Mouse (Mus musculus): ENCODE data around the gene Vmn1r62. TPM values are rescaled to one million over a fixed set of nuclear protein-coding genes. Genes with fewer than 3 reads are reported as not detected.

Vmn1r62 gene
- polyA plus RNA-seq (2014; fragmentation: Illumina TruSeq; extraction: RNeasy Lipid Tissue Mini Kit (QIAGEN cat#74804); ENCODE audit: low read depth, low replicate concordance) = not detected

DNA sequence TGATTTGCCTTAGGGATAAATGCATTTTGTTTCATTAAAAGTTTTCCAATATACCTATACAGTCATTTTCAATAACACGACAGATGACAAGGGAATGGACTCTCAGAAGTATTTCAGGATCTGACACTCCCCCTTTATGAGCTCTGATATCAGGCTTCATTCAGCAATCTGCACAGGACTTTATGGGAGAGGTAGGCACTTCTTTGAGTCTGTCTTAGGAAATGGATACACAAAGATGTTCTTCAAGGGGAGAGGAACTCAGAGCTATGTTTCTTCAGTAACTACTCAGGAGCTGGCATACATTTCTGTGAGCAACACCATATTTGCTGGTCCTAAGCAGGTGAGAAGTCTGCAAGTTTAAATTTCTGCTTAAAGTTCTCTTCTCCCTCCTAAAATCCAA, at the start of gene Vmn1r62:
Gene Vmn1r62, plus strand, starts transcription at position 301 of the 400 bp plus-strand sequence.

Other genes with a start within 250 kb of the Vmn1r62 start
- not detected for gene Vmn1r59, start 216.9 kb upstream of the Vmn1r62 start, polyA plus RNA-seq (2014; fragmentation: Illumina TruSeq; extraction: RNeasy Lipid Tissue Mini Kit (QIAGEN cat#74804); ENCODE audit: low read depth, low replicate concordance)
- not detected for gene Vmn2r28, start 179.7 kb upstream of the Vmn1r62 start, polyA plus RNA-seq (2014; fragmentation: Illumina TruSeq; extraction: RNeasy Lipid Tissue Mini Kit (QIAGEN cat#74804); ENCODE audit: low read depth, low replicate concordance)
- not detected for gene Vmn1r60, start 126.3 kb upstream of the Vmn1r62 start, polyA plus RNA-seq (2014; fragmentation: Illumina TruSeq; extraction: RNeasy Lipid Tissue Mini Kit (QIAGEN cat#74804); ENCODE audit: low read depth, low replicate concordance)
- not detected for gene Vmn1r61, start 60.3 kb upstream of the Vmn1r62 start, polyA plus RNA-seq (2014; fragmentation: Illumina TruSeq; extraction: RNeasy Lipid Tissue Mini Kit (QIAGEN cat#74804); ENCODE audit: low read depth, low replicate concordance)
- gene Vmn1r63, start 131.8 kb downstream of the Vmn1r62 start, polyA plus RNA-seq (2014; fragmentation: Illumina TruSeq; extraction: RNeasy Lipid Tissue Mini Kit (QIAGEN cat#74804); ENCODE audit: low read depth, low replicate concordance) = not detected
- gene Vmn1r64, start 210.9 kb downstream of the Vmn1r62 start, polyA plus RNA-seq (2014; fragmentation: Illumina TruSeq; extraction: RNeasy Lipid Tissue Mini Kit (QIAGEN cat#74804); ENCODE audit: low read depth, low replicate concordance) = not detected

Measured in liver, adult 10 weeks (tissue).